Mouse (Mus musculus) adrenal gland, postnatal 14 days (tissue): ENCODE results near the gene Scp2d1. TPM values are rescaled to one million over a fixed set of nuclear protein-coding genes. Genes with fewer than 3 reads are reported as not detected.
"Not testable (repeated sequence)": the region's sequence is repeated elsewhere in the genome, so short reads cannot be mapped to it uniquely, and the experiment has no call there.

Source experiments
- DNase-seq: peaks from one replicate; pipeline ENCODE4 v3.0.0; 2021; ENCODE audit warnings: mixed read lengths
- long read RNA-seq, 2 experiments: library from polyadenylated mRNA; stranded (forward); transcript quantifications; one replicate each; pipeline ENCODE4 v2.0.0; 2021
- total RNA-seq: library from RNA; stranded (reverse); gene quantifications from 2 replicates; pipeline ENCODE4 v1.2.3, GENCODE M21; 2021

Scp2d1 gene
- not detected in 2 replicates for total RNA-seq
- long read RNA-seq, experiment 1 = 0 reads
- long read RNA-seq, experiment 2 = 0 reads

- DNase-seq = not testable (repeated sequence)
Measured at GRCm38 (mm10) chr2:144823356-144823755, at the start of gene Scp2d1. Gene Scp2d1, plus strand, starts transcription at chr2:144823656.

GRCm38 (mm10) chr2:144774636-144775160 is 48.8 kb upstream of the Scp2d1 start:
- DNase-seq = no peak

- no peak for DNase-seq
Measured at GRCm38 (mm10) chr2:144775626-144776025, 47.8 kb upstream of the Scp2d1 start.

- DNase-seq = no peak
Measured at GRCm38 (mm10) chr2:144779263-144779662, 44.2 kb upstream of the Scp2d1 start.

GRCm38 (mm10) chr2:144780731-144781130 is 42.7 kb upstream of the Scp2d1 start:
- no peak for DNase-seq

- DNase-seq = no peak
Measured at GRCm38 (mm10) chr2:144781871-144782270, 41.6 kb upstream of the Scp2d1 start.

GRCm38 (mm10) chr2:144782481-144782880 is 41.0 kb upstream of the Scp2d1 start:
- no peak for DNase-seq

GRCm38 (mm10) chr2:144783190-144783589 is 40.3 kb upstream of the Scp2d1 start:
- no peak for DNase-seq

GRCm38 (mm10) chr2:144783831-144784230 is 39.6 kb upstream of the Scp2d1 start:
- no peak for DNase-seq

- no peak for DNase-seq
Measured at GRCm38 (mm10) chr2:144791671-144792294, 31.7 kb upstream of the Scp2d1 start.

GRCm38 (mm10) chr2:144797515-144797914 is 25.9 kb upstream of the Scp2d1 start:
- no peak for DNase-seq

- no peak for DNase-seq
Measured at GRCm38 (mm10) chr2:144807766-144808754, 15.4 kb upstream of the Scp2d1 start.

- no peak for DNase-seq
Measured at GRCm38 (mm10) chr2:144828457-144828985, 5.1 kb downstream of the Scp2d1 start.

GRCm38 (mm10) chr2:144836667-144837311 is 13.3 kb downstream of the Scp2d1 start:
- DNase-seq = no peak

- no peak for DNase-seq
Measured at GRCm38 (mm10) chr2:144837312-144837679, 13.8 kb downstream of the Scp2d1 start.

GRCm38 (mm10) chr2:144868827-144869226 is 45.4 kb downstream of the Scp2d1 start:
- peak; percentile 29 for DNase-seq

Other genes starting within 250 kb of the Scp2d1 start
- gene Smim26, start 229.6 kb upstream of the Scp2d1 start, total RNA-seq = 48.2 and 50.9 TPM in 2 replicates
- 19.6 and 20.6 TPM in 2 replicates for gene Dtd1, start 223.8 kb upstream of the Scp2d1 start, total RNA-seq